Mouse (Mus musculus) hindbrain, embryonic 16.5 days (tissue): ENCODE data around the gene Wdr82. TPM values are rescaled to one million over a fixed set of nuclear protein-coding genes. Genes with fewer than 3 reads are reported as not detected.
"Not testable (repeated sequence)": the region's sequence is repeated elsewhere in the genome, so short reads cannot be mapped to it uniquely, and the experiment has no call there.

Experiments used
- ATAC-seq: fragments of 200-750 bp; cut with Nextera tagmentation; 2 replicates; pipeline ENCODE4 v1.8.0; 2017; ENCODE audit warnings: moderate TSS enrichment, moderate library complexity
- H3K27ac ChIP-seq: fragments of 300-500 bp; sonication (generic); 2 replicates; pipeline ENCODE4 v1.5.1; 2014; ENCODE audit warnings: low read depth, mild to moderate bottlenecking, control low read depth, low read length, moderate library complexity
- H3K27me3 ChIP-seq: fragments of 300-500 bp; sonication (generic); replicated peaks from 2 replicates; pipeline ENCODE4 v1.6.1; 2014; ENCODE audit warnings: low read length; ENCODE audit not compliant: control insufficient read depth, insufficient read depth
- H3K36me3 ChIP-seq: fragments of 300-500 bp; sonication (generic); 2 replicates; pipeline ENCODE4 v1.6.1; 2014; ENCODE audit warnings: mild to moderate bottlenecking, low read length, moderate library complexity, mixed read lengths; ENCODE audit not compliant: control insufficient read depth, insufficient read depth
- H3K4me1 ChIP-seq: fragments of 300-500 bp; sonication (generic); 2 replicates; pipeline ENCODE4 v1.6.1; 2014; ENCODE audit warnings: low read depth, low read length; ENCODE audit not compliant: control insufficient read depth, insufficient read depth
- H3K4me2 ChIP-seq: fragments of 300-500 bp; sonication (generic); 2 replicates; pipeline ENCODE4 v1.6.1; 2014; ENCODE audit warnings: mild to moderate bottlenecking, low read length, control low read depth, moderate library complexity
- H3K4me3 ChIP-seq: fragments of 300-500 bp; sonication (generic); 2 replicates; pipeline ENCODE4 v1.5.1; 2014; ENCODE audit warnings: mild to moderate bottlenecking, low read length, control low read depth, moderate library complexity
- H3K9ac ChIP-seq: fragments of 300-500 bp; sonication (generic); 2 replicates; pipeline ENCODE4 v1.6.1; 2014; ENCODE audit warnings: low read depth, mild to moderate bottlenecking, control low read depth, low read length, moderate library complexity
- H3K9me3 ChIP-seq: fragments of 300-500 bp; sonication (generic); 2 replicates; pipeline ENCODE4 v1.6.1; 2014; ENCODE audit warnings: mild to moderate bottlenecking, low read length, moderate library complexity; ENCODE audit not compliant: control insufficient read depth
- WGBS: fragments of 180-500 bp; shearing (Covaris S2); extraction: QIAGEN DNeasy Blood & Tissue Kit; methylation state at CpG from one replicate; pipeline ENCODE4 v1.1.7; 2014; 5-methylcytosine and 5-hydroxymethylcytosine counted together
- polyA plus RNA-seq: library from polyadenylated mRNA; unstranded; fragments of >200 nt; fragmentation: Nextera tagmentation; extraction: Ambion mirVana; gene quantifications from 2 replicates; pipeline ENCODE4 v1.2.1, GENCODE M21; 2015

The Wdr82 gene
- polyA plus RNA-seq, 1 experiment from 2014 or later: 26.7 TPM

- no peak within 1 kb of the TSS for H3K4me3 ChIP-seq
- no peak within 1 kb of the TSS for H3K4me2 ChIP-seq
- no peak for ATAC-seq
- no peaks in the 10 kb centered on the region for H3K27me3 ChIP-seq
- peaks cover 7% of the 10 kb centered on the region; the same call in 1 of the 2 replicates for H3K4me1 ChIP-seq
- H3K9ac ChIP-seq: no peak within 1 kb of the TSS
- WGBS: 77% methylated on average over 6 of the region's 6 CpGs
- H3K27ac ChIP-seq: no peak within 1 kb of the TSS
- no peaks in the 10 kb centered on the region for H3K9me3 ChIP-seq
- H3K36me3 ChIP-seq: peaks cover 2% of the 10 kb centered on the region; the same call in 1 of the 2 replicates
These were observed 12.7 kb upstream of the Wdr82 start, which contains the start of gene Glyctk for GRCm38 (mm10) chr9:106158037-106158491. Gene Glyctk, minus strand, starts transcription at chr9:106158138.

GRCm38 (mm10) chr9:106159237-106159636, 11.5 kb upstream of the Wdr82 start:
- Histone ChIP-seq H3K9ac (no peak overlapping the region; the same call in 1 of the 2 replicates), H3K27ac (no peak overlapping the region), H3K4me2 (peak overlapping the region; percentile 78), H3K4me1 (peaks cover 7% of the 10 kb centered on the region; the same call in 1 of the 2 replicates), H3K9me3 (no peaks in the 10 kb centered on the region), H3K36me3 (no peaks in the 10 kb centered on the region), H3K4me3 (no peak overlapping the region), H3K27me3 (no peaks in the 10 kb centered on the region)
- no peak for ATAC-seq
- WGBS: 82% methylated on average over 9 of the region's 9 CpGs

GRCm38 (mm10) chr9:106159784-106160301, 10.9 kb upstream of the Wdr82 start:
- H3K27ac ChIP-seq: peak overlapping the region; percentile 97
- H3K27me3 ChIP-seq: no peaks in the 10 kb centered on the region
- H3K9me3 ChIP-seq: no peaks in the 10 kb centered on the region
- H3K9ac ChIP-seq: peak overlapping the region; percentile 75
- H3K36me3 ChIP-seq: no peaks in the 10 kb centered on the region
- 2% methylated on average over 24 of the region's 24 CpGs for WGBS
- H3K4me3 ChIP-seq: peak overlapping the region; percentile 57
- peak overlapping the region; percentile 78 for H3K4me2 ChIP-seq
- peak; percentile 86 for ATAC-seq
- peaks cover 7% of the 10 kb centered on the region; the same call in 1 of the 2 replicates for H3K4me1 ChIP-seq

- Histone ChIP-seq H3K27ac (peak overlapping the region; percentile 97), H3K9me3 (no peaks in the 10 kb centered on the region), H3K4me3 (peak overlapping the region; percentile 57), H3K36me3 (no peaks in the 10 kb centered on the region), H3K4me2 (peak overlapping the region; percentile 78), H3K4me1 (peaks cover 7% of the 10 kb centered on the region; the same call in 1 of the 2 replicates), H3K27me3 (no peaks in the 10 kb centered on the region), H3K9ac (peak overlapping the region; percentile 75)
- 48% methylated on average over 5 of the region's 5 CpGs for WGBS
- ATAC-seq: no peak
These were observed 10.3 kb upstream of the Wdr82 start for GRCm38 (mm10) chr9:106160426-106160825.

- H3K27ac ChIP-seq: no peak overlapping the region
- H3K9ac ChIP-seq: no peak overlapping the region
- H3K4me1 ChIP-seq: peaks cover 4% of the 10 kb centered on the region
- H3K27me3 ChIP-seq: no peaks in the 10 kb centered on the region
- H3K4me3 ChIP-seq: no peak overlapping the region
- ATAC-seq: no peak
- no peaks in the 10 kb centered on the region for H3K36me3 ChIP-seq
- WGBS: 80% methylated on average over 2 of the region's 2 CpGs
- no peak overlapping the region for H3K4me2 ChIP-seq
- H3K9me3 ChIP-seq: no peaks in the 10 kb centered on the region
These were observed 4.0 kb upstream of the Wdr82 start for GRCm38 (mm10) chr9:106166709-106167108.

GRCm38 (mm10) chr9:106167241-106167640, 3.5 kb upstream of the Wdr82 start:
- Histone ChIP-seq H3K4me1 (peaks cover 4% of the 10 kb centered on the region), H3K9ac (no peak overlapping the region), H3K4me3 (no peak overlapping the region), H3K4me2 (no peak overlapping the region), H3K27me3 (no peaks in the 10 kb centered on the region), H3K9me3 (no peaks in the 10 kb centered on the region), H3K36me3 (no peaks in the 10 kb centered on the region), H3K27ac (no peak overlapping the region)
- no peak for ATAC-seq
- 86% methylated on average over 3 of the region's 3 CpGs for WGBS

- no peak for ATAC-seq
- no peaks in the 10 kb centered on the region for H3K27me3 ChIP-seq
- WGBS: 37% methylated on average over 1 of the region's 1 CpGs
These were observed 3.0 kb upstream of the Wdr82 start for GRCm38 (mm10) chr9:106167703-106168102.

GRCm38 (mm10) chr9:106169006-106169405, 1.7 kb upstream of the Wdr82 start:
- H3K4me1 ChIP-seq: peaks cover 16% of the 10 kb centered on the region
- 78% methylated on average over 1 of the region's 1 CpGs for WGBS

More at GRCm38 (mm10) chr9:106167703-106168102, 3.0 kb upstream of the Wdr82 start:
- Histone ChIP-seq H3K9me3 (no peaks in the 10 kb centered on the region), H3K36me3 (no peaks in the 10 kb centered on the region), H3K4me2 (no peak overlapping the region), H3K4me1 (peaks cover 4% of the 10 kb centered on the region), H3K27ac (no peak overlapping the region), H3K4me3 (no peak overlapping the region), H3K9ac (no peak overlapping the region)

GRCm38 (mm10) chr9:106169917-106170316, 811 bp upstream of the Wdr82 start:
- H3K36me3 ChIP-seq: no peaks in the 10 kb centered on the region
- peaks cover 23% of the 10 kb centered on the region for H3K4me1 ChIP-seq
- no peak overlapping the region for H3K27ac ChIP-seq
- 36% methylated on average over 6 of the region's 6 CpGs for WGBS
- no peak overlapping the region for H3K9ac ChIP-seq
- peak overlapping the region; percentile 82 for H3K4me2 ChIP-seq
- H3K4me3 ChIP-seq: peak overlapping the region; percentile 67; the same call in 1 of the 2 replicates
- H3K9me3 ChIP-seq: no peaks in the 10 kb centered on the region
- ATAC-seq: no peak
- no peaks in the 10 kb centered on the region for H3K27me3 ChIP-seq

More at GRCm38 (mm10) chr9:106169006-106169405, 1.7 kb upstream of the Wdr82 start:
- H3K4me3 ChIP-seq, H3K27ac ChIP-seq, H3K4me2 ChIP-seq, H3K27me3 ChIP-seq, H3K36me3 ChIP-seq, H3K9me3 ChIP-seq, ATAC-seq, H3K9ac ChIP-seq: not testable (repeated sequence)
